Mouse (Mus musculus) liver (tissue): ENCODE data around the gene Fars2.
"Not testable (repeated sequence)": the region's sequence is repeated elsewhere in the genome, so short reads cannot be mapped to it uniquely, and the experiment has no call there.

Experiments used
- DNase-seq: peaks from one replicate; pipeline ENCODE4 v3.0.0-alpha.2; 2020; ENCODE audit warnings: mixed read lengths

The Fars2 gene

DNA sequence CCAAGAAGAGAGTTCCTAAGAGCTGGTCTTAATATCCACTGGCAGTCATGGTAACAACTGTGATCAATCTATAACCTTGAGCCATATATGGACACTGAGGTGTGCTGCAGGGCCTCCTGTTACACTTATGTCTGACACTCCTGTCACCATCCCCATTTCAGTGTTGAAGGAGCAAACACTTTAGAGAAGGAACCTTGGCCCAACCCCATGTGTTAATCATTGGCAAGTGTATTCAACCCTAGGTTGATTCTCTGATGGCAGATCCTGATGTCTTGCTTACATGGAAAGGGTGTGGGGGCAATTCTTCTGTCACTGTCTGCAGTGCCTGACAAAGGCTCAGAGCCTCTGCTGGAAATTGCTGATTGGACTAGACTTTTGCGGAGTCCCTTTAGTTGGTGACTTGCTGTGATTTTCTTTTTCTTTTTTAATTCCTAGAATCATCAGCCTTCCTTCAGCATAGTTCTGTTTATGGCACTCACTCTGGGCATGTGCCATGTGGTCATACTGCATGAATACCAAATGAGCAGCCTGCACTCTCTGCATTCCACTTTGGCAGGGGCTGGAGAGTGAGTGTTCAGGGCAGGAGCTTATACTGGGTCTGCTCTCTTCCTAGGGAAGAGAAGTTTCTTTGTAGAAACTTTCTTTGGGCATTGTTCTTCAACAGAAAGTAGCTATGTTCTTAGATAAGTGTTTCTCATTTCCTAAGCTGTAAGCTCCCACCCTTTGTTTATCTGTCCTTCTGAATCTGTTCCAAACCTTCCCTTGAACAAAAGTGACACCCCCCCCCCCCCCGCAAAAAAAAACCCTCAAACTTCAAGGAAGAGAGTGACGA, 181.0 kb downstream of the Fars2 start:
- DNase-seq = no peak

DNA sequence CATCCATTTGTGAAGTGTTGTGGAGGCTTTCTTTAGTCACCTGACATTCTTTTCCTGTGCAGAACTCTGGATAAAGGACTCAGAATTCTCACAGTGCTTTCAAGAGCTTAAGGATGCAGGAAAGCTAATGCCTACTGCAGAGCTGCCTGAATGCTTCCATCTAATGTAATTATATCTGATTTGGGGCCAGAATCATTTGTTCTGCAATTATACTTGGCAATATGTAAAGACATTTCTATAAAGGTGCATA, 181.5 kb downstream of the Fars2 start:
- DNase-seq = no peak

GRCm38 (mm10) chr13:36302770-36303169, 185.6 kb downstream of the Fars2 start:
- no peak for DNase-seq

DNA sequence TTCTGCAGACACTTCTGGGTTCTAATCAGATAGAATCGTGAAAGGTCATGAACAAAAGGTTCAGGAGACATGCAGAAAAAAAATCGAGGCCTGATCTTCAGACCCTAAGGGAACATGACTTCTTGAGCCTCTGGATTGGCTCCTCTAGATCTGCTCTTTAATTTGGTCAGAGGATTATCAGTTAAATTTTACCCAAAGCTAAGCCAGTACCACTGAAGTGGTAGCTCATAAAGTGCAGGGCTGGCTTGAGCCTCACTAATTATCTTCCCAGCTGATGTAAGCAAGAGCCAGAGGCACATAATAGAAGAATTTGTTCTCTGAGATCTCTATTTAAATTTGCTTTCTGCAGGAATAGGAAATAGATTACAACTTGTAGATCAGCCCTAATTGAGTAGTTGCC, 188.1 kb downstream of the Fars2 start:
- no peak for DNase-seq

- DNase-seq = no peak
These were observed 190.2 kb downstream of the Fars2 start for GRCm38 (mm10) chr13:36307386-36307785.

DNA sequence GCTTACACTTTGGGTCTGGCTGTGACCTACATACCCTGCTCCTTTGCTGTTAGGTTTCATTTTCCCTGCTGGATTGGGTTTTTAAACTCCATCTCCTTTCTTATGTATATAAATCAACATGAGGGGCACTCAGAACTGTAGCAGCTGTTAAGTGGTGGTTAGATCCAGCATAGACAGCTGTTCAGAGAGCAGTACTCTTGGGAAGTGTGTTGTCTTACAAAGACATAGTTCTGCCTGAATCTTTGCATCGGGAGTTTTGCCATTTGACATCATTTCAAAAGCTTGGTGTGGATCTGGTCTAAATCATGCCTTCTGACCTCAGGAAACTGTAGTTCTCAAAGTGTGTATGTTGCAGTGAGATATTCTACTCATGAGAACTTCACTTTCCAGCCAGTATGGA, 191.9 kb downstream of the Fars2 start:
- DNase-seq = no peak

GRCm38 (mm10) chr13:36314218-36314617, 197.0 kb downstream of the Fars2 start:
- no peak for DNase-seq

DNA sequence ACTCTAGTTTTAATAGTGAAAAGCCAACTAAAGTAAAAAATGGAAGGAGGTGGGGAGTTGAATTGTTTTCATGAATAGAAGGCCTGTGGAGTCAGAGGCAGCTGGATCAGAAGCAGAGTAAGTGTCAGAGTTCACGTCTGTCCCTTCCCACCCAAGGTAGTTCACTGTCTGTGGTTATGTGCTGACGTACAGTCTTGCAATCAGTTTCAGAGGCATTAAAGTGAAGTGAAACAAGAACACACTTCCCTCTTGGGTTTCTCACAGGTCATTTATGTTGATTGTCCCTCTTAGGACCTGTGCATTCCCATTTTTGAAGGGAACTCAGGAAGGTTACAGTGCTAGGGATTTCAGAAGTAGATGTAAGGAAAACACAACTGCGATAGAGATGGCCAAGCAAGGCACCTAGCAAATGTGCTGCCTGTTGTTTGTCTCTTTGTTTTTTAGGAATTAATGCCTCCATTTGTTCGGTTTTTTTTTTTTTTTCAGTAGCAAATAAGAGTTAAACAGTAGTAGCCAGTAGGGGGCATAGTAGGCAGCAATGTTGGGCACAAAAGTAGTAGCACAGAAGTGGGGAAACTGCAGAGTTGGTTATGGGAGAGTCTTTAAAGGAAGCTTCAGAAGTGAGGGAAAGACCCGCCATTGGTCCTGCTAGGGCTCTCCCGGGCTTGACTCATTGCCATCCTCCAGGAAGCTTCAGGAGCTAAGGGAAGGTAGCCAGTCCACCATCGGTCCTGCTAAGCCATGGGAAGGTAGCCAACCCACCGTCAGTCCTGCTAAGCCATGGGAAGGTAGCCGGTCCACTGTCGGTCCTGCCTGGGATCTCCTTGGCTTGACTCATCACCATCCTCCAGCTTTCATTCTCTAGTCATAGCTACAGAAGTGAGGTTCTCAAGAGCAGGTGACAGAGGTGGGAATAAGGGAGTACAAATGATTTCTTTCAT, 197.9 kb downstream of the Fars2 start:
- no peak for DNase-seq

- DNase-seq = no peak
These were observed 200.6 kb downstream of the Fars2 start for GRCm38 (mm10) chr13:36317824-36318223.

DNA sequence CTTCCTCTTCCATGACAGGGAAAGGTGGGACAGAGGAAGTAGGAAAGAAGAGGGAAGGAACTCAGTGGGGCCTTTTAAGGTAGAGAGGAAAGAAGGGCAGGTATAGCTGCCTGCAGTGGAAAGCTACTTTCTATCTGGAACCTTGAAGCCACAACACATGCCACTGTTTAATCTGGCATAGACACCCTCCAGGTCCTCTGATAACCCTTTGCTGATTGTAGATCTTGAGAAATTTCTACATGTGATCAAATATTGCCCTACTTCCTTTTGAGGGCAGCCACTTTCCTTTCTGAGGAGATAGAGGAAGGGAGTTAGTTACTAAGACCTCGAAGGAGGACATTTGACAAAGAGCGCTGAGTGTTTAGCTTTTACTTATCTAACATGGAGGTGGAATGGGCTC, 207.4 kb downstream of the Fars2 start:
- DNase-seq = no peak

- no peak for DNase-seq
These were observed 209.3 kb downstream of the Fars2 start for GRCm38 (mm10) chr13:36326539-36326938.

GRCm38 (mm10) chr13:36329871-36330270, 212.7 kb downstream of the Fars2 start:
- no peak for DNase-seq

DNA sequence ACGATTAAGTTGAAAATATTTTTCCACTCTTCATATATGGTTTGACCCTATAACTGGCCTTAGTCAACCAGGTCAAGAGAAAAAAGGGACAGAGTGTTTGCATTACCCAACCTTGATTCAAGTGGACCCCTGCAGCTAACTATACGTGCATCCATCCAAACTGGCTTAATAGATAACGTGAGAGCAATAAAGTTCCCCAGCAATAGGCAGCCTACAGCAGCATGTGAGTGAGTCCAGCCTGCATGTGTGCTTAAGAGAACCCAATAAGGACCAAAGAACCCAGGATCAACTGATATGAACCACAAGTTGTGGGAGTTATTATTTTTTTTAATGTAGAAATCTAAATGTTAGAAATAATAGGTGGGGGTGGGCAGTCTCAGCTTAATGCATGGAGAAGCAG, 213.3 kb downstream of the Fars2 start:
- DNase-seq = no peak

GRCm38 (mm10) chr13:36334748-36335147, 217.5 kb downstream of the Fars2 start:
- peak; percentile 40 for DNase-seq

DNA sequence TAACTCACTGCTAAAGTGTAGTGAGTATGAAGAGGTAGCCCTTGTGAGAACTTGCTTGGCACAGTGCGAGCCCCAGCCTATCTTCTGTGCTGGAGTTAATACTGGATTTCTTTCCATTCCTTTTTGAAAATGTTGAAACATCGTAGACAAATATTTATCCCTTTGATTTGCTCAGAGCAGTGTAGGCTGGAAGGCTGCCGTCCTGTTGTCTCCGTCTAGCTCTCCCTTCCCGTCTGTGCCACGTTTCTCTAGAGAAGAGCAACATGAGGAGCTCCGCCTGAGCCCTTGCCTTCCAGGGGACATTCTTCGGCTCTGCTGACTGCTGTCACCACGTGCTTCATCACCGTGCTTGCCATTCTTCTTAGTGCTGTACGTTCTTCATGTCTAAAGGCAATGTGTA, 234.3 kb downstream of the Fars2 start:
- DNase-seq = no peak

DNA sequence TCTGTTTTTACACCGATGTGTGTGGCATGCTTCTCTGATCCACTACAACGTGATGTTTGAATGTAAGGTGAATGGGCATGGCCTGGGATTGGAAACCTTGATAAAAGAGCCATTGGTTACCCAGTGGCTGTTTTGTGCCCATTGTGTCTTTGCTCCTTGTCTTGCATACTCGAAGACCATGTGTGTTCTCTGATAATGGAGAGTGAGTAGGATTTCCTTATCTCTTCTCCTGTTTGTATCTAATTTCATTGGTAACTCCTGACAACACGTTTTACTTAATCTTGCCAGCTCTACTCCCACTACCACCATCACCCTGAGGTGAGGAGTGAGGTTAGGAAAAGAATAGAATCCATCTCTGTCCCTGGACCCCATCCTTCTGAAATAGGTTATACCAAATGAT, 240.3 kb downstream of the Fars2 start:
- no peak for DNase-seq

DNA sequence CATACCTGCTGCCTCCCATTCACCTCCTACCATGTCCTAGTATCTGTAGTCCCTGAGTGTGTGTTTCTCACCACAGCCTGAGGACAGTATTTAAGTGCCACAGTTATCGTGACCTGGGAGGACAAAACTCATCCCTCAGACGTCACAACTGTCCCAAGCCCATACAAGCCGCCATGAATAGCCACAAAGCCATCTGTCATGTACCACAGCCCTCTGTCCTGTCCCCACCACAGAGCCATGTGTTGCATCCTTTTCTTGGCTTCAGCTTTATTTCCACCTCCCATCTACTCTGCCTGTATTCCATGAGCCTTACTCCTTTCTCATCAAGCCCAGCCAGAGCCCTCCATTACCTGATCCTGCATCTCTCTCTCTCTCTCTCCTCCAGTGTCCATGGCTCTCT, 244.2 kb downstream of the Fars2 start:
- DNase-seq = no peak

- not testable (repeated sequence) for DNase-seq
These were observed 248.5 kb downstream of the Fars2 start for GRCm38 (mm10) chr13:36365719-36366118.

GRCm38 (mm10) chr13:36366304-36366703, 249.1 kb downstream of the Fars2 start:
- no peak for DNase-seq

GRCm38 (mm10) chr13:36367712-36368491, 250.7 kb downstream of the Fars2 start:
- DNase-seq = no peak

DNA sequence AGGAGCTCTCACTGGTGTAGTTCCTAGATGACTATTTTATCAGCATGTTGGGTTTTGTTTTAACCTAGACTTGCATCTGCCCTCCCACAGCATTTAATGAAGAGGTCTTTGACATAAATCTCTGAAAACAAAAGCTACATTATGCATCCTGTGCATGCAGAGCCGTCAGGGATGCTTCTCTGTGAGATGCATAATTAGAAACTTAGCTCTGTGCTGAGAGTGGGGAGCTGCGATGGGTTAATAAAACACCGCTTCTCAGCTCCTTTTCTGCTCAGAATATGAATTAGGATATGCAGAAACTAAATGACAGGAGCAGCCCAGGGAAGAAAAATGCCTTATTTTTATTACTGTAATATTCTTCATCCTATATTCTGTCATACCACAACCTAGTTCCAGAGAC, 251.6 kb downstream of the Fars2 start:
- no peak for DNase-seq

- no peak for DNase-seq
These were observed 252.2 kb downstream of the Fars2 start for GRCm38 (mm10) chr13:36369400-36369799.

DNA sequence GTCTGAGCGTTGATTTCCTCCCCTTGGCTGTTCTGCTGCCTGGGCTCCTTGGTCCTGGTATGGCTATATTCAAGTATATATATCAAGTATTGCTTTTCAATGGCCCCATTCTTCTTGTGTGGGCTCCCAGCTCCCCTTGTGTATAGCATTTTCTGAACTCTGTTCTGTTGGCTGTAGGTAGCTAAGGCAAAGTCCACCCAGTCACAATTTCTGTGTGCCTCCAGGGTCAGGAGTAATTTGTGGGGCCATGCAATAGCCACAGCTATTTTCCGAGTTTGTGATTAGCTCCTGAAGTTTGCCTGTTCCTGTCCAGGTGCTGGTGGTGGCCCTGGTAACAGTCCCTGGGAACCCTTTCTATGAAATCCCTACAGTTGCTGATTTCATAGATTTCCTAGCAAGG, 266.0 kb downstream of the Fars2 start:
- DNase-seq = no peak
